Mouse (Mus musculus) urinary bladder, postnatal 4 days (tissue): ENCODE measurements around the gene Lgals1.
"Not testable (repeated sequence)": the region's sequence is repeated elsewhere in the genome, so short reads cannot be mapped to it uniquely, and the experiment has no call there.

Source experiments
- DNase-seq, 2 experiments: peaks; one replicate each; pipeline ENCODE4 v3.0.0; 2021 to 2022; ENCODE audit warnings: low spot score in 2 of 2

Lgals1 gene

DNA sequence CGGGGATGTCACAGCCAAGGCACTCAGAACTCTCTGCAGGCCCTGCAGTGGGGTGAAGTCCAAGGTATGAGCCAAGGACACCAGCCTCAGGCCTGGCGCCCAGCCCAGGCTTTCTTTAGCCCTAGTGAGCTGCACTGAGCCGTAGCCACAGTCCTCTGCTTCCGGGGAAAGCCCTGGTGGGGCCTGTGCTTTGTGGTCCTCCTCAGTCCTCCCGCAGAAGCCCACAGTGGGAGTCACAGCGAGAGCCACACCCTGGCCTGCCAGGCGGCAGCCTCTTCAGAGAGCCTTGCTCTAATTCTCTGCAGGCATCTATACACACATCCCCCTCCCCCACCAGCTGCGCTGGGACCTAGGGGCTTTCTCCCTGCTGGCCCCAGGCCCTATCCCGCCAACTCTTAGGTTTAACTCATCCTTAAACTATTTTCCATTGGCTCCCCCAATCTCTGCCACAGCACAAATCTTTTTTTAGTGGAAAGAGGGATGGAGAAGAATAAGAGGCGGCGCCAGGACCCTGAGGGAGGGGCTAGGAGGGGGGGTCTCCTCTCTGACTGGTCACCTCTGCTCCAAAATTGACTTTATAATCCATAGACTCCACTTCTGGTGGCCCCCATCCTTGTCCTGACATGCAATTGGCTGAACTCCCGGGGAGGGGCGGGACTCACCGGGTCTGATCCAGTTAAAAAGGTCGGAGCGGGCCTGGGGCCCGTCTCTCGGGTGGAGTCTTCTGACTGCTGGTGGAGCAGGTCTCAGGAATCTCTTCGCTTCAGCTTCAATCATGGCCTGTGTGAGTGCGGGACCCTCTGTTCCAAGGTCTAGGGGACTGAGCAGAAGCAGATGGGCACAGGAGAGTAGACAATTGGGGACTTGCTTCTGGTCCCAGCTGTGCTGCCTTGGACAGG, at the start of gene Lgals1:
TSS of gene Lgals1 (plus strand) at position 705 of the 899 bp plus-strand sequence.
- peak; percentile 91 to 93 for DNase-seq

DNA sequence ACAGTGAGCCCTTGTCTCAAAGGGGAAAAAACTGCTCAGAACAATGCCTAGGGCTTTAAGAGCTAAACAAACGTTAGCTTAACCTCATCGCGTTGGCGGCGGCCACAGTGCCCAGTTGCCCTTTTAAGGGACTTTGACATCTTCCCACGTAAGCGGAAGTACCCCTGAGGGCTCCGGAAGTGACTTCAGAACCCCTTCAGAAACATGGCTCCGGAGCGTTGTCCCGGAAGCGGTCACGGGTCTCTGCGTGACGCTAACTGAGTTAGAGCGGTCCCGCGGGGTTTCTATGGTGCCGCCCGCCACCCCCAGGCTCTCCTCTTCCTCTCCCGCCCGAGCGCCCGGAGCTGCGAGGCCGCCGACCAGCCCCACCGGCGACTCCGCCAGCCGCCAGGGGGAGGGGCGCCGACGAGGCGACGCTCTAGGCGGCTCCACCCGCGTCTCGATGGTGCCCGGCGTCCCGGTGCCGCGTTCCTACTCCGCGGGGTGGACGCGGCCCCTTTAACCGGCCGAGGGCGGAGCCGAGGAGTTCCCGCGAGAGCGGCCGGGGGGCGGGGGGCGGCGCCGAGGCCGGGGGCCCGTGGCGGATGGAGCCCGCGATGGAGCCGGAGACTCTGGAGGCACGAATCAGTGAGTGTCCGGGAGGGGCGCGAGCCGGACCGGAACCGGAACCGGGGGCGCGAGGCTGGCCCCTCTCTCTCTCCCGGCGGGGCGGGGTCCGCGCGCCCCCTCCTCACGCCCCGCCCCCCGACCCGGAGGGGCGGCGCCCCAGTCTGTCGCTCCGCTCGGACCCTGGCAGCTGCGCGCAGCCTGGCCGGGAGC, 49.3 kb upstream of the Lgals1 start, which contains the start of gene Gga1:
TSS of gene Gga1 (plus strand) at position 200 of the 819 bp plus-strand sequence.
- DNase-seq: peak; percentile 91 to 93

DNA sequence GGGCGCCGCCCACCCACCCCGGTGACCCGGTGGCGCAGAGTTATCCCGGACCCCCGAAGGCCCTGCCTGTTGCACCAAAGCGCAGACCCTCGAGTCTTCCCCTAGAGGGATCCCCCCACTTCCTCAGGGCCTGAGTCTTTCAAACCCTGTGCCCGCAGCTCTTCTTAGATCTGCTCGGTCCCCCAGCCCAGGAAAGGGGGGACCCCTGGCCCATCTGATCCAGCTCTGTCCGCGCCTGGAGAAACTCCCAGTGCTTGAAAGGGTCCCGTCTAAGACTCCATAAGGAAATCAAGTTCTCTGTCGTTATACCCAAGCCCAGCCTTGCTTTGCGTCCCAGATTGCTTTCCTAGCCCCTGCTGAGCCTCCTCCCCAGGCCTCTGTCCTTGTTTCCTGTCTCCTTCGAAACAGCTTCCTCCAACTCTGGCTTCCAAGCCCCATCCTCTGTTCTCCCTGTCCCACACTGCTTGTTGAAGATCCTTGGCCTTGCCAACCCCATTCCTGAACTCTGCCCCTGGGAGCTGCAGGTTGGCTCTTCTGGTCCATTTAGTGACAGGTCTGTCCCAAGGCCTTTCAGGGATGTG, 48.6 kb upstream of the Lgals1 start:
- DNase-seq: no peak

DNA sequence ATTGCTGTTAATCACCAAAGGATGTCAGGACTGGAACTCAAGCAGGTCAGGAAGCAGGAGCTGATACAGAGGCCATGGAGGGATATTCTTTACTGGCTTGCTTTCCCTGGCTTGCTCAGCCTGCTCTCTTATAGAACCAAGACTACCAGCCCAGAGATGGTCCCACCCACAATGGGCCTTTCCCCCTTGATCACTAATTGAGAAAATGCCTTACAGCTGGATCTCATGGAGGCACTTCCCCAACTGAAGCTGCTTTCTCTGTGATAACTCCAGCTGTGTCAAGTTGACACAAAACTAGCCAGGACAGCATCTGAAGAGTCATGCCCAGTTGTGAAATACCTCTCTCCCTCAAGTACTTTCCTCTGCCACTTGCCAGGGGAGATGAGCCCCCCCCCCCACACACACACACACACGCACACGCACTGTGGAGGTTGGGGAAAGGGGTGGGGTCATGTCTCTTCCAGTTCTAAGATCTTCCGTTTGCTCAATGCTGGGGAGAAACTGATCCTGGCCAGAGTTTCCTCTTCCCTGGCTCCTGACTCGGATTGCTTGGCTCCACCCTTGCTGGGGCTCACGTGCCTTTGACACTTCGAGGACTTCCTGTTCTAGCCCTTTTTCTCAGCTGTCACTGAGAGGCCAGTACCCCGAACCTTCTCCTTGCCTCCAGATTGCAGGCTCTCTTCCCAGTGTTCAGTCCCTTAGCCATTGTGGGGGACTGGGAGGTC, 47.6 kb upstream of the Lgals1 start:
- not testable (repeated sequence) for DNase-seq

DNA sequence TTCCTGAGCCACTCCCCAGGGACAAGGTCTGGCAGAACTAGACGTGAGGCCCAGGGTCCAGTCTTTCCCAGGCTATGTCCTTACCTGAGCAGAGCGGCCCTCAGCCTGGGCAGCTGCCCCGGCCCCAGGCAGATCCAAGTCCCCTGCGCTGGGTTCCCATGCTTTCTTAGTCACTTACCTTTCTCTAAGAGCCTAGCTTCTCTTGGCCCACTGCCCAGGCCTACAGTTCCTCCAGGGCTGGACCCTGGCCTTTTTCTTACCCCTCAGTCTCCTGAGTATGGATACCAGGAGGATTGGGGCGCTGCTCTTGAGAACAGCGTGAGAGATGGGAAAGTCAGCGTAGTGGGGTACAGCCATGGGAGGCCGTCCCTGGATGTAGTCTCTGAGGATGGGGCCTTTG, 46.1 kb upstream of the Lgals1 start:
- no peak for DNase-seq

DNA sequence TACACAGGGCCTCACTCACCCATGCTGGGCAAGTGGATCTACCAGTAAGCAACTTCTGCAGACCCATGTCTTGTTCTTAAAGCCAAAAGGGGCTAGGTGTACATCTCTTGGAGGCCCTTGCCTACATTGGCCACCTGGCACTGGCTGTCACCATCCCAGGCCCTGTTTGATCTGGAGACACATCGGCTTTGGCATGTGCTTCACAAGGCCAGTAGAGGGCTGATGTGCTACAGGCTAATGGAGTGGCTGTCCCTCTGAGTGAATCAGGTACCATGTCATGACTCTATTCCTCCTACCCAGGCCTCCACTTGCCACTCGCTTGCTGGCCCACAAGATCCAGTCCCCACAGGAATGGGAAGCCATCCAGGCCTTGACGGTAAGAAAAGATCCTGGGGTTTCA, 44.7 kb upstream of the Lgals1 start:
- no peak for DNase-seq

DNA sequence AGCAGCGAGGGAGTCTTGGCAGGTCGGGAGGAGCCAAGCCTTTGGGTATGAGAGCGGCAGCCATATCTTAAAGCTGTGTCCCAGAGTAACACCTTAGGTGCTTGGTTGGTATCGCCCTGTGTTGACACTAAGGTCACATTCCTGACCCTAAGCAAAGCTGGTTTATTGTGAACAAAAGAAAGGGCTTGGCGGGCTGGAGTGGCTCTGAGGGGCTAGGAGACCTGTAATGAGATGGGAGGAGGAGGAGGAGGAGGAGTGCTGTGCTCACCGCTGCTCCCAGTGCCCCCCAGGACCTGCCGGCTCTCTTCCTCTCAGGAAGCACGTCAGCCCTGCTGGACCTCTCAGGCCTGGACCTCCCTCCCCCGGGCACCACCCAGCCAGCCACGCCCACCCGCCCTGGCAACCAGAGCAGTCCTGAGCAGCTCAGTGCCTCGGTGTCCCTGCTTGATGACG, 37.1 kb upstream of the Lgals1 start:
- DNase-seq: no peak

DNA sequence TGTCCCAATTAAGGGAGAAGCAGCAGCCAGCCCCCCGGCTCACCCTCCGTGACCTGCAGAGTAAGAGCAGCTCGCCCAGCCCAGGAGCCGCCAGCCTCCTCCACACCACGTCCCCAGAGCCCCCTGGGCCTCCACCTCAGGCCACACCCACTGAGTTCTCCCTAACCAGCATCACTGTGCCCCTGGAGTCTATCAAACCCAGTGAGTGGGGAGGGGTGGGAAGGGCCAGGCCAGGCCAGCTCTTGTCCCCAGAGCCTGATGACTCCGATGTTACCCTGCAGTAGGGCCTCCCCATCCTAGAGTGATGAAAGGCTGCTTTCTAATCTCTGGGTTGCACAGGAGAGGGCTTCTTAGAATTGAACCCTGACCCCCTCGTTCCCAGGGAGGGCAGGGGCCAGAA, 34.1 kb upstream of the Lgals1 start:
- DNase-seq: no peak

DNA sequence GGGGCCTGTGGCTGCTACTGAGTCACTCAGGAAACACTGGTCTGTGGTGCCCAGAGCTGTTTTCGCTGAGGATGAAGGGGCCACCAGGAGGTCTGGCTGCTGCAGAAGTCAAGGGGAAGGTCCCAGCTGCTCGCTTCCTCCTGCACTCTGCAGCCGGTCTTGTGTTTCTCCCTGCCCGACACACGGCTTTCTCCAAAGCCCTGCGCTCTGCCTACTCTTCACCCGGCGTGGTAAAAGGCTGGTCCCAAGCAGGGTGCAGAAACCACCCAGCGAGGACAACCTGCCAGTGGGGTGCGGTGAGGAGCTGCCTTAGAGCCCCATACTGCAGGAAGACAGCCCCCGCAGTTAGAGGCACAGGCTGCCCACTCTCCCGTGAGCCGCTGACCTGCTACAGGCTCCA, 31.8 kb upstream of the Lgals1 start:
- DNase-seq: no peak

DNA sequence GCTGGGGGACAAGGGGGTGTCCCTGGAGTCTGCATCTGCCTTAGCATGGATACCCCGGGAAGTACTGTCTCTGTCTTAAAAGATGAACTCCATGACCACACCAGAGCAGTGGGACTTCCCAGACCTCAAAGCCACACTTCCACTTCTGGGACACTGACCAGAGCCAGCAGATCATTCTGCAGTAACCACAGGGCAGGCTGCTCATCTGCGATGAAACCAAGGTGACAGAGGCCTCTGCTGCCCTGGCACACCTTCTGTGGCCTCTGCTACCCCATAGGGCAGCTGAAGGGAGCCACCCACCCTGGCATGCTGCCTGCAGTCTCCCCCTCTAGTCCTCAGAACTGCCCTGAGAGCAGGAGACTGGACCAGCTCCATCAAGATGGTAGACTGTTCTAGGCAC, 30.8 kb upstream of the Lgals1 start:
- no peak for DNase-seq

DNA sequence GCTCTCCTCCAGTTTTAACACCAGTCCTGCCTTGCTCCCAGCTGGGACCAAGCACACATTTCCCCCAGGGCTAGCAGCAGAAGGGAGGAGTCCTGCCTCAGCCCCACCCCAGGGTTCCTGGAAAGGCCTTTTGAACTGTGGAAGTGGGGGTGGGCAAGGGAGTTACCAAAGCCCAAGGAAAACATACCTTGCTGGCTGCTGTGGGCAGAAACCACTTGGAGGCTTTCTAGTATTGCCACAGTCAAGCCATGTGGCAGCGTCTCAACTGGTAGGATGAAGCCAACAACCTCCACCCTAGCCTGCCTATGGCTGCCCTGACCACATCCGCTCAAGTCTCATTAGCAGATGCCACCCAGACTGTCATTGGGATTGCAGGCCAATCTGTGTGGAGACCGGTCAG, 30.4 kb upstream of the Lgals1 start:
- DNase-seq: no peak

DNA sequence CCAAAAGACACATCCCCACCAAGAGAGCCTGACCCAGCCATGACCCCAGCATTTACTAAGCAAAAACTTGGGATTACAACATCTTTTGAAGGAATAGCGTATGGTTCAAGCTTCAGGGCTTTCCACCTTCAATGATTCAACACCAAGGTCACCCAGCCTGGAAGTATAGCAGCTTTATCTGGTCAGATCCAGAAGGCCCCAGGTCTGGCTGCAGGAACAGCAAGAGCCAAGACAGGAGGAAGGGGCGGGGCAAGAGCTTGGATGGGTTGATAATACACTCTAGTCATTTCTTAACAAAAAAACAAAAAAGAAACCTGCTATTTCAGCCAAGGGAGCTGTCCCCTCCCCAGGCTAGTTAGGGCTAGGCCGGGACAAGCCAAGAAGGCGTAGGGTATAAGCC, 29.0 kb upstream of the Lgals1 start:
- DNase-seq: no peak

DNA sequence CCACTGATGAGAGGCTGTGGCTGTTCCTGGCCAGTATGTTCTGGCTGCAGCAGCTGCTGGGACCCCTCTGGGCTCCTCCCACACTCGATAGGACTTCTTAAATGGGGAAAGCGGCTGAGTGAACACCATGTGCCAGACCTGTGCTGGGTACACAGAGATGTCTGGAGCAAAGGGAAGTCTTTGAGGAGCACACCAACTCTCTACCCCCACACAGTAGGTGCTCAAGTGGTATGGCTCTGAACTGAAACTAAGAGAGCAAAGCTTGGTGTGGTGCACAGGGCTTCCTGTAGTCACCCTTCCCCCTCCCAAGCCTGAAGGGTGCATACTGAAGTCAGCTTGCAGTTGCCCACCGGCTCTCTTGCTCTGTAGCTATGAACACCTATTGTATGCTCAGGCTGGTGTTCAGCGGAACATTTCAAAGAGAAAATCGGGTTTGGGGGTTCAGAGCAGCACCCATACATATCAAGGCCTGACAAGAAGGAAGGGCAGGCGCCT, 28.0 kb upstream of the Lgals1 start:
- no peak for DNase-seq

DNA sequence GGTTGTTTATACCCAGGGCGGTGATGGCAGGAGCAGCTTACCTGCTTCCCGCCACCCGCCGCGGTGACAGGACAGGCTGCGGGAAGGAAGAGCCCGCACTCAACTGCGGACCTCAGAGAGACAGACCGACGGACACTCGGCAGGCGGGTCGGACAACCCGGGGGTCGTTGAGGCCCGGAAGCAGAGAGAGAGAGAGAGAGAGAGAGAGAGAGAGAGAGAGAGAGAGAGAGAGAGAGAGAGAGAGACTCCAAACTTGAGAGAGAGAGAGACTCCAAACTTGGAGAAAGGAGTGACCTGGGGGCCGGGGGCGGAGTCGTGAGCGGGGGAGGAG, 27.2 kb upstream of the Lgals1 start, which contains the start of gene Gm49510:
TSS of gene Gm49510 (plus strand) at position 259 of the 331 bp plus-strand sequence.
- no peak for DNase-seq

DNA sequence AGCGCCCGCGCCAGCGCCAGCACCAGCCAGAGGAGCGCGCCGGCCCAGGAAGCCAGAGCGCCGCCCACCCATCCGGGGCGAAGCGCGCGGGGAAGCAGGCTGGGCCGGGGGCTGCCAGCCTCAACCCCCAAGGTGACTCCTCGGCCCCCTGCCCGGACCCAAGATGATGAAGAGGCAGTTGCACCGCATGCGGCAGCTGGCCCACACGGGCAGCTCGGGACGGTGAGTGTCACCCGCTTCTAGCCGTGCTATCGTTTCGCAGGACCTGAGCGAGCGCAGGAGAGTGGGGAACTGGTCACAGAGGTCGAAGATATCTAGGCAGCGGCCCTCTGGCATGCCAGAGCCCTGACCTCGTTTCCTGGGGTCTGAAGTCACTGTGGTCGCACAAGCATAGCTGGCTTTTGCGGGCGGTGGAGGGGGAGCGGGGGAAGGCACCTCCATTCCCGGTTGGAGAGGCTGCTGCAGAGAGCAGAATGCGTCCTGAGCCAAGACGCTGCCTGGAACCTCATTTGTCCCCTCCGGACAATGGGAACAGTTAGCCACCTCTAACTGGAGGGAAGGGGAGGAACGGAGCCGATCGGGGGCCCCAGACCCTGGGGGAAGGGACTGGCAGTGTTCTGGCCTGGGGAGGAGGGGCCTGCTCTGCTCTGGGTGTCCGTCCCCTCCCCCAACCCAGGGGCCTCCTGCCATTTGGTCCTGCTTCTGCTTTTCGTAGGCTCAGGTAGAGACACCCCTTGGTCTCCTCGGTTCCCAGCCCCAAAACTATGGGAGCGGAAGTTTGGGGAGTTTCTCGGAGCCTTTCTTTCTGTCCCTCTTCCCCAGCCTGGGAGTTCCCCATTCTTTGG, 26.6 kb upstream of the Lgals1 start, which contains the start of gene Sh3bp1:
TSS of gene Sh3bp1 (plus strand) at position 29 of the 845 bp plus-strand sequence.
- DNase-seq: peak; percentile 72 to 81

DNA sequence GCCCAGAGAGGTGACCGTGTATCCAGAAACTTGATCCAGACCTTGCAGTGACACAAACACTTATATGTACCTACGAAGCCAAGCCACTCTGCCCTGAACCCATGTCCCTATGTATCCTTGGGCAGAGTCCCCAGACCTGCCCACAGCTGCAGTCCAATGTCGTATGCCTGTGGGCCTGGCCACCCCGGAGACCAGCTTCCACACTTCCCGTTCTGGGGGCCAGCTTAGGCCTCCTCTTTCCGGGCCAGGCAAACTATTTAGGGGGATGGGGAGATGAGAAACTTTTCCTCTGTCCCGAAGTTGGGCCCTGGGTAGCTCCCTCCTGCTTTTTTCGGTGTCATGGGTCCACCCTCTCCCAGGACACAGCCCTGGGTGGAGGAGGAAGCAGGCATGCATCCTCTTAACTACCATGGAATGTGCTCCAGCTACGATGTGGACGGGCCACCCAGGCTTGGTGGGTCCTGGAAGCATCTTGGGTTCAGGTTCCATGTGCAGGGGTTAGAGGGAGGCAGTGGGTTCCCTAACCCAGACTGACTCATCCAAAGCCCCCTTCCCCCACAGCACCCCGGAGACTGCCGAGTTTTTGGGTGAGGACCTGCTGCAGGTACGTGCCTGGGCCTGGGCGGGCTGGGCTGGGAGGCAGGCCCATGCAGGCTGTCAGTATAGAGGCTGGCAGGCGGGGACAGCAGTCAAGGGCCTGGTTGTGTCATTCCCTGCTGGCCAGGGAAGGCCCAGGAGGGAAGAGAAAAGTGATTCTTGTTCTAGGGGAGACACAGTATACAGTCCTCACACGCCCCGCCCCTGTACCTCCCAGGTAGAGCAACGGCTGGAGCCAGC, 25.7 kb upstream of the Lgals1 start:
- no peak for DNase-seq

DNA sequence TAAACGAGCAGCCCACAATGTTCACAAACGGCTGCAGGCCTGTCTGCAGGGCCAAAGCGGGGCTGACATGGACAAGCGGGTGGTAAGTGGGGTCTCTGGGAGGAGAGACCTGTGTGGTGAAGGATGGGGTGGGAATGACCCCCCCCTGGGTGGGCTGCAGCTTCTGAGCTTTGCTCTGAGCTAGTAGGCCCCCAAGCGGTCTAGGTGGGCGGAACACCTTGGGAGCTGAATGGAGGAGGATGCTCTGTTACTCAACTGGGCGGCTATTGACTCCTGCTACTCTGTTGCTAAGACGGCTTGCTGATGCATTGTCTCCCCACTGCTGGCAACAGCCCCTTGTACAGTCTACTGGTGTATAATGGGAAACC, 25.1 kb upstream of the Lgals1 start:
- no peak for DNase-seq

DNA sequence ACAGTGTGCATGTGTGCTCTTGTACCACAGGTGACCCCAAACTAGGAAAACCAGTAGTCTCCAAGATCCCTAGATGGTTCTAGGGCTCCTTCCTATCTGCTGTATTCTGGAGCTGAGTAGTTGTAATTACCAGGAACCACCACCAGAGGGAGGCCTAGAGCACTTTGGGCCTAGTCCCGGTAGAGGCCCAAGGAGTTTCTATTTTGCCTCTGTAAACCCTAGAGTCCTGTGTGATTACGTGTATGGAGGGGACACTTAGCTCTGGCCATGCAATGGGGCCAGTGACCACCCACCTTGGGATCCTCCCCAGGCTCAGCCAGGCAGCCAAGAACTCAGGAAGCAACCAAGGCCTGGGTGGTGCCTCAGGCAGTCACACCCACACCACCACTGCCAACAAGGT, 23.3 kb upstream of the Lgals1 start:
- peak; percentile 71 to 85 for DNase-seq

DNA sequence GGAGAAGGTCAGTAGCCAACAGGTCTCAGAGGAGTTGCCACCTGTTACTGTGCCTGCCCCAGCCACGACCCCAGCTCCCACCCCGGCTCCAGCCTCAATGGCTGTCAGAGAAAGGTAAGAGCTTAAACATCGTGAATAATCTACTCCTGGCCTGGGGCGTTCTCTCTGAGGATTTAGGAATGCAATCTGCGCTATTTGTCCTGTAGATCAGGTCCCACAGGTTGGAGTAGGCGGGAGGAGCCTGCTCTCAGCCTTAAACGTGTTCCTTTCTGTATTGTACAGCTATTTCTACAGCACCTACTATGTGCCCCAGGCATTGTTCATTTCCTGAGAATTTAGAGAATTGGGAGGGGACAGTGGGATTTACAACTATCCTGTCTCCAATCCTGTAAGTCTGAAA, 18.1 kb upstream of the Lgals1 start:
- DNase-seq: no peak

DNA sequence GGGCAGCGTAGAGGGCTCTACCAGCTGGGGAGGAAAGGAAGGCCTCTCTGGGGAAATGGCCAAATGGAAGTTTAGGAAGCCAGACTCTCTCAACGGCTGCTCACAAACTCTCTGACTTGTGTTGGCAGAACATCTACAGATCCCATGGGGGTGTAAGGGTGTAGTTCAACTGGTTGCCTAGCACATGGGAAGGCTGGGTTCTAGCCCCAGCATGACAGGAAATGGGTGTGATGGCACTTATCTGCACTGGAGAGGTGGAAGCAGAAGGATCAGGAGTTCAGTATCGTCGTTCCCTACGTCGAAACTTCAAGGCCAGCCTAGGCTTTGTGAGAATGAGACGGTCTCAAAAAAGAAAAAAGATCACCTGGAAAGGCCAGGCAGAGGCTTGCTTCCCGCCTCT, 17.5 kb upstream of the Lgals1 start:
- no peak for DNase-seq
